Mouse (Mus musculus) CD4-positive, CD25-positive, alpha-beta regulatory T cell, adult 4 months (primary cell): ENCODE data around the gene Rassf5. TPM values are rescaled to one million over a fixed set of nuclear protein-coding genes. Genes with fewer than 3 reads are reported as not detected.
A peak's percentile ranks its signal among the peaks of the same experiment; 100 is the strongest.

ENCODE experiments used
- ATAC-seq: one replicate; pipeline ENCODE4 v1.8.0; 2017
- polyA plus RNA-seq, 2 experiments: library from polyadenylated mRNA; unstranded; fragments of 100-300 nt; shearing (Covaris generic); gene quantifications; one replicate each; pipeline ENCODE4 v1.2.1; 2017

The Rassf5 gene
- polyA plus RNA-seq, 2 experiments from 2014 or later, result 330 to 423 TPM

GRCm38 (mm10) chr1:131207531-131207930, 37.5 kb downstream of the Rassf5 start:
- ATAC-seq, result no peak

- no peak for ATAC-seq
Observed at GRCm38 (mm10) chr1:131206342-131206741, 38.7 kb downstream of the Rassf5 start.

GRCm38 (mm10) chr1:131204461-131204860, 40.6 kb downstream of the Rassf5 start:
- ATAC-seq, result peak; percentile 76

- ATAC-seq, result no peak
Observed at GRCm38 (mm10) chr1:131201391-131201790, 43.7 kb downstream of the Rassf5 start.

- no peak for ATAC-seq
Observed at GRCm38 (mm10) chr1:131200588-131200987, 44.5 kb downstream of the Rassf5 start.

- peak; percentile 83 for ATAC-seq
Observed at GRCm38 (mm10) chr1:131199976-131200375, 45.1 kb downstream of the Rassf5 start.

GRCm38 (mm10) chr1:131199118-131199821, 45.8 kb downstream of the Rassf5 start:
- ATAC-seq, result peak; percentile 33

GRCm38 (mm10) chr1:131198417-131198960, 46.6 kb downstream of the Rassf5 start:
- ATAC-seq, result no peak

- ATAC-seq, result no peak
Observed at GRCm38 (mm10) chr1:131196107-131196506, 49.0 kb downstream of the Rassf5 start.

- no peak for ATAC-seq
Observed at GRCm38 (mm10) chr1:131195653-131196052, 49.4 kb downstream of the Rassf5 start.

GRCm38 (mm10) chr1:131193746-131194145, 51.3 kb downstream of the Rassf5 start:
- ATAC-seq, result no peak

- peak; percentile 21 for ATAC-seq
Observed at GRCm38 (mm10) chr1:131188655-131189054, 56.4 kb downstream of the Rassf5 start.

- peak; percentile 16 for ATAC-seq
Observed at GRCm38 (mm10) chr1:131187856-131188255, 57.2 kb downstream of the Rassf5 start.

- ATAC-seq, result no peak
Observed at GRCm38 (mm10) chr1:131186995-131187394, 58.1 kb downstream of the Rassf5 start.

- ATAC-seq, result no peak
Observed at GRCm38 (mm10) chr1:131185821-131186506, 59.1 kb downstream of the Rassf5 start.

GRCm38 (mm10) chr1:131184956-131185660, 60.0 kb downstream of the Rassf5 start:
- no peak for ATAC-seq

- peak; percentile 48 for ATAC-seq
Observed at GRCm38 (mm10) chr1:131184253-131184955, 60.7 kb downstream of the Rassf5 start.

- peak; percentile 35 for ATAC-seq
Observed at GRCm38 (mm10) chr1:131183201-131183600, 61.9 kb downstream of the Rassf5 start.

- ATAC-seq, result peak; percentile 64
Observed at GRCm38 (mm10) chr1:131181642-131182527, 63.2 kb downstream of the Rassf5 start.

GRCm38 (mm10) chr1:131180386-131180785, 64.7 kb downstream of the Rassf5 start:
- no peak for ATAC-seq

- ATAC-seq, result no peak
Observed at GRCm38 (mm10) chr1:131178083-131178482, 67.0 kb downstream of the Rassf5 start.
